Mouse (Mus musculus): ENCODE data around the gene Cald1.

GRCm38 (mm10) chr6:34613122-34613521 is 14.8 kb downstream of the Cald1 start:
- no peak for TF ChIP-seq POLR2A (IDR thresholded peaks at IDR 0.05; ENCODE audit: borderline replicate concordance, control insufficient read depth, low read depth, low read length)
- TF ChIP-seq CTCF (IDR thresholded peaks at IDR 0.05; ENCODE audit: control insufficient read depth, insufficient read depth, low read length), result no peak
